Mouse (Mus musculus): ENCODE data around the gene Il10. TPM values are rescaled to one million over a fixed set of nuclear protein-coding genes. Genes with fewer than 3 reads are reported as not detected.
"Not testable (repeated sequence)": the region's sequence is repeated elsewhere in the genome, so short reads cannot be mapped to it uniquely, and the experiment has no call there.

Il10 gene
- polyA plus RNA-seq, 1 experiment from 2014 or later: 0.10 TPM

DNA sequence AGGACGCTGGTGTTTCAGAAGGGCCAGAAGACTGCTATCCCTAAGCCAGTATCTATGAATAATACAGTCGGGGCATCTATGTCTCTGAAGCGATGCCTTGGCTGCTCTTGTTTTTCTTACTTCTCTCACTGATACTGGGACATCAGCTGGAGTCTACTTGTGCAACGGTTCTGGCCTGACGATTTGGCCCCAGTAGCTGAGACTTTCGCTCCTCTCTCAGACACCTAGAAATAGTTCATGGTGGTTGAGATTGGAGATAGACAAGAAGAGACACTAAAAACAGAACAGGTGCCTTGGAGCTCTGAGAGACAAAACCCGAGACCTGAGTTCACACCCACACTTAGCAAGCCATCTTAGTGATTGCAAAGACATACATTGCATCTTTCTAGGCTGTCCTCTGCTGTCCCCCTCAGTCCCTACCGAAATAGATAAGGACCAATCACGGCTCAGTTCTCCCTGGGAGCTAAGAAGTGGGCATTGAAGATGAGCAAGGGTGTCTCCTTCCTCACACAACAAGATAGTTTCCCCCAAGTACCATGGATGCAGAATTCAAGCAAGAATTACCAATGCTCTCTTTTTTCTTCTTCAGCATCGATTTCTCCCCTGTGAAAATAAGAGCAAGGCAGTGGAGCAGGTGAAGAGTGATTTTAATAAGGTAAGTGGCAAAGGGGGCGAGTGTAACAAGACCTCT, 2.4 kb downstream of the Il10 start:
- 74% methylated on average over 11 of the region's 11 CpGs for WGBS
- Histone ChIP-seq H3K4me2 (replicated peaks) (no peak overlapping the region), H3K4me1 (peaks cover 14% of the 10 kb centered on the region; the same call in 1 of the 2 replicates), H3K27ac (no peak overlapping the region), H3K4me3 (no peak overlapping the region), H3K9me3 (no peaks in the 10 kb centered on the region), H3K27me3 (no peaks in the 10 kb centered on the region), H3K36me3 (no peaks in the 10 kb centered on the region), H3K9ac (no peak overlapping the region)
- no peak for ATAC-seq (ENCODE audit: low FRiP score, low read depth)

DNA sequence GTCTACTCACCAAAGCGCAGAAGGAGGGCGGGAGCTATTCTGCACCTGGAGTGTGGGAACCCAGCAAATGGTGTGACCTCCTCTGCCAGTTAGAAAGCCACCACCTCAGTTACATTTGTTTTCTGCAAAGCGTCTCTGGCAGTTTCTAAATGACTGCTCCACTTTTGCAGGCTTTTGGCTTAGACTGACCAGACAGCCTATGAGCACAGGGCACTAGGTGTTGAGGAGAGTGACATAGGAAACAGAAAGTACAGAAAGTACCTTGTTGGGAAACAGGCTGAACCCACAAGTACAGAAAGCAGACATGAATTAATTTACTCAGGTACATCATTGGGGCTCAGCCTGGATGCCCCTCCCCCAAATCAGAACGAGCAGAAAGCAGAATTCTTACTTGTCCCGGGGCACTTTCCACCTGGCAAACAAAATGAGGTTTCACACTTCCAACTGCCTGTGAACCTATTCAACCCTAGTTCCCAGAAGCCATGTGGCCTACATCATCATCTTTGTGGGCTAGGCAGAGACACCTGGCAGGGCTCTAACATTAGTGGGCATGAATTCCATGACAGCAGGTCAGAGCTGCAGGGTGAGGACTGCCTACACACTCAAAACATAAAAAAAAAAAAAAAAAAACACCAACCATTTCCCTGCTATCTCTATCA, 3.1 kb downstream of the Il10 start:
- no peak overlapping the region for H3K4me3 ChIP-seq
- H3K27ac ChIP-seq: no peak overlapping the region
- 29% methylated on average over 5 of the region's 5 CpGs for WGBS
- H3K36me3 ChIP-seq: no peaks in the 10 kb centered on the region
- no peak overlapping the region for H3K4me2 ChIP-seq (replicated peaks)
- ATAC-seq (ENCODE audit: low FRiP score, low read depth): no peak
- H3K4me1 ChIP-seq: peaks cover 14% of the 10 kb centered on the region; the same call in 1 of the 2 replicates
- H3K9me3 ChIP-seq: no peaks in the 10 kb centered on the region
- no peak overlapping the region for H3K9ac ChIP-seq
- H3K27me3 ChIP-seq: no peaks in the 10 kb centered on the region

DNA sequence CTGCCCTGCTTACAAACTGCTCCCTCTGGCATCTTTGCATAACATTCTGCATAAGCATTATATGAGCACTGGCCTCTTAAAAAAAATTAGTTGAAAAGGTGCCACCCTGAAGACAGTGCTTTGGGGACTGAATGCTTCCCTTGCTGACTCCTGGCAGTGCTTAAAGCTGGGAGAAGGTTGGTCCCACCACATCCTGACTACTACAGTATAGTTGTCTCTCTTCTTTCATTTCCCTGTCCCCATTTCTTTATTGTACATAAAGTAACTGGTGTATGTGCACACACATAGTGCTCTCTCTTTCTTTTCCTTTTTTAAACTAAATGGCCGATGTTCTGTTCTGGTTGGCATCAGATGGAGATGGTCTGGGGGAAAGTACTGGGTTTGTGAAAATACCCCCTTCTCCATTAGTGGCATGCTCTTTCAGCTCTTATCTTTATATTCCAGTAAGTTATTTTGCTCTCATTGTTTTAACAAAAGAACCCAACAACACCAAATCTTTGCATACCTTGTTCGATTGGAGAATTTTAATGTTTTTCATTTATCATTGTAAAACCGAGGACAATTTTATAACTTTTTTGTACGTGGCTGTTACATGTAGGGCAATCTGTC, 3.7 kb downstream of the Il10 start:
- H3K4me1 ChIP-seq: peaks cover 14% of the 10 kb centered on the region; the same call in 1 of the 2 replicates
- not testable (repeated sequence) for H3K9me3 ChIP-seq; H3K4me3 ChIP-seq; H3K27me3 ChIP-seq; ATAC-seq (ENCODE audit: low FRiP score, low read depth); H3K4me2 ChIP-seq (replicated peaks); H3K27ac ChIP-seq; H3K36me3 ChIP-seq; H3K9ac ChIP-seq
- 84% methylated on average over 4 of the region's 4 CpGs for WGBS

DNA sequence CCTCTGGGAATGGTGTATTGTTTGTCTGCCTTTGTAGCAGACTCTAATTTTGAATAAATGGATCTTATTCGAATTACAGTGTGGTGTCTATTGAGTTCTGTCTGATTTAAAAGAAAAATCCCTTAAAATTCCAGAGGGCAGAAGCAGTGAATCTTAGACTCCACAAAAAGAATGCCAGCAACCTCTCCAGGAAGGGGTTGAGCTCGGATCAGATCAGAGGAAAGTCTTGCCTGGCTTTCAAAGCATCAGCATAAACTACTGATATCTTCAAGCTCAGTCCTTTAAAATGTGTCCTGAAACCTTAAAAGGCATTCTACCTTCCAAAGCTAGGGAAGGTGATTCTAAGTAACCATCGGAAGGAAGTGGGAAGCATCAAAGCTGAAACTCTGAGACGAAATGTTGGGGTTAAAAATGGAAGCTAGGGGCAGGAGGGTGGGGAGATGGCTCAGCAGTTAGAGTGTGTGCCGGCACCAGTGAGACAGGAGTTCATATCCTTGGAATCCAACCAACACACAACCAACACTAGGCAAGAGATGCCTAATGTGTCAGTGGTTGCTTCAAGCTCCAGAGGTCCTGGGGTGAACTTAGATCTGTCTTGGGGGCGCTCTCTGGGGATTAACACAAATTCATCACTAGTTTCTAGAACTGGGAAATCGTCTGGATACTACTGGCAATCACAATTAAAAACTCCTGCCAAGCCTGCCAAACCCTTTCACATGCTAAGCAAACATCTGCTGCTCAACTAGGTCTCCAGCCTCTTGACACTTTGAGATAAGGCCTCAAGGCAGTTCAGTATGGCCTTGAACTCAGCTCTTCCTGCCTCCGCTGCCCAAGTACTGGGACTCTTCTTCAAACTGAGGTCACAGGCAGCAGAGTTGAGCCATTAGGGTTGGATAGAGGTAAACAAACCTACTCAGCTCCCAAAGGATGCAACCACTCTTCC, 5.5 kb downstream of the Il10 start:
- Histone ChIP-seq H3K4me2 (replicated peaks) (no peak overlapping the region), H3K27ac (no peak overlapping the region), H3K9me3 (no peaks in the 10 kb centered on the region), H3K36me3 (no peaks in the 10 kb centered on the region), H3K9ac (no peak overlapping the region), H3K27me3 (no peaks in the 10 kb centered on the region), H3K4me3 (no peak overlapping the region), H3K4me1 (peaks cover 13% of the 10 kb centered on the region; the same call in 1 of the 2 replicates)
- 83% methylated on average over 8 of the region's 8 CpGs for WGBS
- no peak for ATAC-seq (ENCODE audit: low FRiP score, low read depth)

DNA sequence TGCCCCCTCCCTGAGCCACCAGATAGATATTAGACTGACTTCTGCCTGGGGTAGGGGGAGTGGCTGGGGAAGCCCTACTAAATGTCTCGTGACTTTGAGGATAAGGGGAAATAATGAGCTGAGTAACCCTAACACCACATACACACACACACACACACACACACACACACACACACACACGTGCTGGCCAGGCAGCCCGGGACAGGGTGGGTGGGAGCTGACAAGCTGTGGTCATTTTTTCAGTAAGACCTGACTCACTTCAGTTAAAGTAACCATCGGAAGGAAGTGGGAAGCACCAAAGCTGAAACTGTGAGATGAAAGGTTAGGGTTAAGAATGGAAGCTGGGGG, 6.2 kb downstream of the Il10 start:
- Histone ChIP-seq H3K9ac (no peak overlapping the region), H3K9me3 (no peaks in the 10 kb centered on the region), H3K27me3 (no peaks in the 10 kb centered on the region), H3K4me1 (peaks cover 12% of the 10 kb centered on the region), H3K27ac (no peak overlapping the region), H3K4me3 (no peak overlapping the region), H3K36me3 (no peaks in the 10 kb centered on the region), H3K4me2 (replicated peaks) (no peak overlapping the region)
- ATAC-seq (ENCODE audit: low FRiP score, low read depth): no peak
- 78% methylated on average over 4 of the region's 4 CpGs for WGBS

DNA sequence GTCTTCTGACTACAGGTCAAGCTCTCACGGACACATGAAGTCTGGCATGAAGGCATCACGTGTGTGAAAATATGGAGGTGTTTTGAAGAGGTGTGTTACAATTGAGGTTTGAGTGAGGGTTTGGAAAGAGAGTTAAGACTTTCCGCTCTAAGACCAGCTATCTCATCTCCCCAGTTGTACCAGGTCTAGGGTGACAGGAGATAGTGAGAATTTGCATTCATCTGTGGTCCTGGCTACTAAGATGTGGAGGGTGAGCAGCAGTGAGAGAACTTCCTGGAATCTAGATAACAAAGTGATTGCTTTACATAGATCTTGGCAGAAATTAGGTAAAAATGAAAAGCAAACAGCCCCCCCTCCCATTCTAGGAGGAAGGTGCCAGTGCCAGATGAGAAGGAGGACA, 9.6 kb downstream of the Il10 start:
- peaks cover 14% of the 10 kb centered on the region for H3K4me1 ChIP-seq
- H3K27me3 ChIP-seq: no peaks in the 10 kb centered on the region
- no peaks in the 10 kb centered on the region for H3K9me3 ChIP-seq
- H3K36me3 ChIP-seq: no peaks in the 10 kb centered on the region
- no peak overlapping the region for H3K4me2 ChIP-seq (replicated peaks)
- H3K9ac ChIP-seq: no peak overlapping the region
- no peak for ATAC-seq (ENCODE audit: low FRiP score, low read depth)
- WGBS: 89% methylated on average over 3 of the region's 3 CpGs
- no peak overlapping the region for H3K27ac ChIP-seq
- no peak overlapping the region for H3K4me3 ChIP-seq

DNA sequence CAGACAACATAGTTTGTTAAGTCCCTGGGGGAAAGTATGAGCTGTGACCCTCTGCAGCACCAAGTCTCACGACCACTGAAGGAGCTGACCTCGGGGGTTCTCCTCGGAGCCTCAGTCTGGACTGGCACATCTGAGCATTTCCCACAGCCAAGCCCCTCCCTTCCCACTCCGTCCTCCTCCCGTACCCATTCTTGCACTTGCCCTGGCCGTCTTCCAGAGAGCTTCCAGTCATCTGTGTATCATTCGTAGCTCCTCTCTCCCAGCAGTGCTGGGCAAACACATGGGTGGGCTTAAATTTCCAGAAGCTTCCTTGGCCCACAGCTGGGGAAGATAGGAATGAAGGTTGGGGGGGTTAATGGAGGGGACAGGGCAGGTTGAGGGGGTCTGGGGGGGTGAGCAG, 10.6 kb downstream of the Il10 start:
- H3K4me2 ChIP-seq (replicated peaks): no peak overlapping the region
- no peaks in the 10 kb centered on the region for H3K9me3 ChIP-seq
- H3K27me3 ChIP-seq: no peaks in the 10 kb centered on the region
- WGBS: 34% methylated on average over 7 of the region's 7 CpGs
- no peak for ATAC-seq (ENCODE audit: low FRiP score, low read depth)
- H3K36me3 ChIP-seq: no peaks in the 10 kb centered on the region
- H3K4me1 ChIP-seq: peaks cover 14% of the 10 kb centered on the region
- H3K4me3 ChIP-seq: no peak overlapping the region
- H3K9ac ChIP-seq: no peak overlapping the region
- no peak overlapping the region for H3K27ac ChIP-seq

DNA sequence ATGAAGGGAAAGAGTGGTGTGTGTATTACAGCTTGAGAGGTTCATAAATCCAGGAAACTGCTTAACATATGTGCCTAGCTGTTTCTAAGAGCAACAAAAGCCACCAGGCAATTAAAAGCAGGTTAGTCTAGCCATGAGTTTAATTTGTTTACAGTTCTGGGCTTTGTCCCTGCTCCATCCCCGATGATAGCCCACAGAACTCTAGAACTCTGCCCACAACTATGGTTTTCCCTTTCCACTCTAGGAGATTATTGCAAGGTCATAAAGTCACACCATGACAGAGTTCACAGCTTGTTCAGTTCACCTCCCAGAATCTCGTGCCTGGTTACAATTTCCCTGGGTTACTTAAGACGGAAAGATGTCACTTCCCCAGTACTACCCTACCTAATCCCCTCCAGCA, 11.6 kb downstream of the Il10 start:
- 3% methylated on average over 3 of the region's 3 CpGs for WGBS
- Histone ChIP-seq H3K4me3 (no peak overlapping the region), H3K27me3 (no peaks in the 10 kb centered on the region), H3K9me3 (no peaks in the 10 kb centered on the region), H3K9ac (no peak overlapping the region), H3K27ac (no peak overlapping the region), H3K4me1 (peaks cover 14% of the 10 kb centered on the region), H3K36me3 (no peaks in the 10 kb centered on the region), H3K4me2 (replicated peaks) (no peak overlapping the region)
- no peak for ATAC-seq (ENCODE audit: low FRiP score, low read depth)

DNA sequence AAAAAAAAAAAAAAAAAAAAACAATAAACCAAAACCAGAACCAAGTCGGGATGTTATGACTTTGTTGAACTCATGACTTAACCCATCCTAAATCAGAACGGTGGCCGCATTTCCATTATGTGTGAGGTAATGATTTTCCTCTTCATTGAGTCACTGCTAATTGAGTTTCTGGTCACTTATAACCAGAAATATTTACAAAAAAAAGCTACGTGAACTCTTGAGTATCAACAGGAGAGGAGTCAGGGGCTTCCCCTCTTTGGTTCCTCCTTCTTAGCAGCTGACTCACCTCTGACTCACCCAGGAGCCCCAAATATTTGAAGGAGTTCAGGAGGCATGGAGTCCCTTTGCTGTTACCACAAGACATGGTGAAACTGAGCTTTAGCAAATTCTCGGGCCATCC, 18.4 kb downstream of the Il10 start:
- H3K9ac ChIP-seq: no peak overlapping the region
- H3K27me3 ChIP-seq: no peaks in the 10 kb centered on the region
- 94% methylated on average over 5 of the region's 5 CpGs for WGBS
- no peak overlapping the region for H3K4me3 ChIP-seq
- no peaks in the 10 kb centered on the region for H3K4me1 ChIP-seq
- H3K9me3 ChIP-seq: peaks cover 5% of the 10 kb centered on the region
- no peak overlapping the region for H3K27ac ChIP-seq
- H3K36me3 ChIP-seq: no peaks in the 10 kb centered on the region
- no peak overlapping the region for H3K4me2 ChIP-seq (replicated peaks)
- no peak for ATAC-seq (ENCODE audit: low FRiP score, low read depth)

DNA sequence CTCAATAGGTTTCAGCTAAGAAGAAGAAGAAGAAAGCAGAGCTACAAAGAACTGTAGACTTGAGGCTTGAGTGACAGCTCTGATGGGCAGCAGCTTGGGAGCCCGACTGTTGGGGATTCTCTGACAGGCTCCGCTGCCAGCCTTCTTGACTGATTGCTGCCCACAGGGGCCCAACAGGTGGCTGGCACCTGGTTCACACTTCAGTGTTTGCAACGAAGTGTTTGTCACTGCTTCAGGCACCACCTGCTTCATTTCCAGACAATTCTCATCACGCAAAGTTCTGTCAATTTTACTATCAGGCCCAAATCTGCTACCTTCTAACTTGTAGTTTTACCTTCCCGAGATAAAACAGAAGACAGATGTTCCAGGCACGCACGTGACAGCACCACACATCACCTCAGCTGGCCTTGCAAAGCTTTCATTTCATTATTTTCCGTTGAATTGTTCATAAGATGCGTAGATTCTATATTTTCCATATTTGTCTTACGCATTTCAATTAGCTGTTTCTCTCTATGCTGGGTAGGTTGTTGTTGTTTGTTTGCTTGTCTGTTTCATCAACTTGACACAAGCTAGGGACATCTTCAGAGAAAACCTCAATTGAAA, 18.9 kb downstream of the Il10 start:
- Histone ChIP-seq H3K27ac (no peak overlapping the region), H3K9me3 (peaks cover 5% of the 10 kb centered on the region), H3K4me2 (replicated peaks) (no peak overlapping the region), H3K36me3 (no peaks in the 10 kb centered on the region), H3K4me1 (no peaks in the 10 kb centered on the region), H3K27me3 (no peaks in the 10 kb centered on the region), H3K4me3 (no peak overlapping the region), H3K9ac (no peak overlapping the region)
- ATAC-seq (ENCODE audit: low FRiP score, low read depth): no peak
- 79% methylated on average over 10 of the region's 10 CpGs for WGBS

DNA sequence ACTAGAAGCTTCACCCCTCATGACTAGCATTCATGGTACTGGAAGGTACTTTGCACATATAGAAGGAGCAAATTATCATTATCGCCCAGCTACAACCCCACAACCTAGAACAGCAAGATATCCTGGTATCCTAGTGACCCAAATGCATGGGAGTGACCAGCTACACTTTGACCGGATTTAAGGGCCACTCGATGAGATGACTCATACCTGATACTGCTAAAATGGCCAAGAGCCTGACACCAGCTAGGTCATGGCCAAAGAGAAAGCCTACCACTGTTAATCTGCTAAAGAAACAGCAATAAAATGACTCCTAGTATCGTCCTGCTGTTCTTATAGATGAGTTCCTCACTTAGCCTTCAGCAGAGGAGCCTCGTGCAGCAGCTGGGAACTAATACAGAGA, 19.8 kb downstream of the Il10 start:
- Histone ChIP-seq H3K27me3 (no peaks in the 10 kb centered on the region), H3K4me3 (no peak overlapping the region), H3K27ac (no peak overlapping the region), H3K36me3 (no peaks in the 10 kb centered on the region), H3K4me2 (replicated peaks) (no peak overlapping the region), H3K9me3 (peaks cover 5% of the 10 kb centered on the region), H3K9ac (no peak overlapping the region), H3K4me1 (no peaks in the 10 kb centered on the region)
- 87% methylated on average over 5 of the region's 5 CpGs for WGBS
- no peak for ATAC-seq (ENCODE audit: low FRiP score, low read depth)

Data from limb, embryonic 13.5 days (tissue).